Mouse (Mus musculus): ENCODE data around the gene C1qtnf2. TPM values are rescaled to one million over a fixed set of nuclear protein-coding genes. Genes with fewer than 3 reads are reported as not detected.

The C1qtnf2 gene
- total RNA-seq, 1 experiment = not detected

GRCm38 (mm10) chr11:43528683-43529499, 54.8 kb downstream of the C1qtnf2 start, which contains the start of gene Ccnjl:
Gene Ccnjl (plus strand): TSS chr11:43528784.
- H3K9ac ChIP-seq (ENCODE audit: insufficient read depth, low read depth, low read length, poor library complexity, severe bottlenecking) = peak within 1 kb of the TSS; percentile 83
- TF ChIP-seq ZC3H11A (IDR thresholded peaks at IDR 0.05; ENCODE audit: borderline replicate concordance, low read depth, low read length) = no peak
- TF ChIP-seq CHD2 (IDR thresholded peaks at IDR 0.05; ENCODE audit: low read depth, low read length) = no peak
- TF ChIP-seq HCFC1 (IDR thresholded peaks at IDR 0.05; ENCODE audit: borderline replicate concordance, insufficient read depth, low read length) = peak; percentile 11; the same call in 1 of the 2 replicates
- TF ChIP-seq ZNF384 (IDR thresholded peaks at IDR 0.05; ENCODE audit: low read depth, low read length) = no peak
- H3K36me3 ChIP-seq (ENCODE audit: control insufficient read depth, insufficient read depth, low read length, poor library complexity, severe bottlenecking) = no peaks in the 10 kb centered on the region
- no peak within 1 kb of the TSS for H3K27ac ChIP-seq (ENCODE audit: insufficient read depth, low read depth, low read length, poor library complexity, severe bottlenecking)
- H3K4me1 ChIP-seq (ENCODE audit: control insufficient read depth in 2 of 2, insufficient read depth in 2 of 2, low read length in 2 of 2, poor library complexity in 1 of 2) = peaks cover 8 to 11% of the 10 kb centered on the region in 2 experiments
- H3K4me3 ChIP-seq (ENCODE audit: insufficient read depth in 1 of 2, low read depth in 1 of 2, low read length in 2 of 2, poor library complexity in 1 of 2, severe bottlenecking in 1 of 2) = peak within 1 kb of the TSS; percentile 86 to 95
- in situ Hi-C loops (cut with MboI; ENCODE audit: low sequenced_read_pairs in 2 of 2, unreplicated experiment in 2 of 2) = no loop called here
- no peaks in the 10 kb centered on the region for H3K9me3 ChIP-seq (ENCODE audit: control insufficient read depth, insufficient read depth, low read depth, low read length)
- DNase-seq (ENCODE audit: low read depth, low spot score) = no peak

GRCm38 (mm10) chr11:43530043-43530442, 56.0 kb downstream of the C1qtnf2 start:
- Histone ChIP-seq H3K9me3 (ENCODE audit: control insufficient read depth, insufficient read depth, low read depth, low read length) (no peaks in the 10 kb centered on the region), H3K27ac (ENCODE audit: insufficient read depth, low read depth, low read length, poor library complexity, severe bottlenecking) (no peak overlapping the region), H3K4me1 (ENCODE audit: control insufficient read depth in 2 of 2, insufficient read depth in 2 of 2, low read length in 2 of 2, poor library complexity in 1 of 2) (peaks cover 8 to 11% of the 10 kb centered on the region in 2 experiments), H3K36me3 (ENCODE audit: control insufficient read depth, insufficient read depth, low read length, poor library complexity, severe bottlenecking) (no peaks in the 10 kb centered on the region), H3K4me3 (ENCODE audit: insufficient read depth in 1 of 2, low read depth in 1 of 2, low read length in 2 of 2, poor library complexity in 1 of 2, severe bottlenecking in 1 of 2) (no peak overlapping the region), H3K9ac (ENCODE audit: insufficient read depth, low read depth, low read length, poor library complexity, severe bottlenecking) (no peak overlapping the region)
- TF ChIP-seq MAFK (IDR thresholded peaks at IDR 0.05; ENCODE audit: insufficient read depth, low read depth, low read length) (no peak), ZC3H11A (IDR thresholded peaks at IDR 0.05; ENCODE audit: borderline replicate concordance, low read depth, low read length) (no peak), ZNF384 (IDR thresholded peaks at IDR 0.05; ENCODE audit: low read depth, low read length) (no peak), HCFC1 (IDR thresholded peaks at IDR 0.05; ENCODE audit: borderline replicate concordance, insufficient read depth, low read length) (no peak), CHD2 (IDR thresholded peaks at IDR 0.05; ENCODE audit: low read depth, low read length) (no peak)
- DNase-seq (ENCODE audit: low read depth, low spot score) = no peak
- in situ Hi-C loops (cut with MboI; ENCODE audit: low sequenced_read_pairs in 2 of 2, unreplicated experiment in 2 of 2) = no loop called here

GRCm38 (mm10) chr11:43531619-43532018, 57.5 kb downstream of the C1qtnf2 start:
- TF ChIP-seq ZC3H11A (IDR thresholded peaks at IDR 0.05; ENCODE audit: borderline replicate concordance, low read depth, low read length) = no peak
- no peak for TF ChIP-seq MAFK (IDR thresholded peaks at IDR 0.05; ENCODE audit: insufficient read depth, low read depth, low read length)
- H3K36me3 ChIP-seq (ENCODE audit: control insufficient read depth, insufficient read depth, low read length, poor library complexity, severe bottlenecking) = no peaks in the 10 kb centered on the region
- H3K4me3 ChIP-seq (ENCODE audit: insufficient read depth in 1 of 2, low read depth in 1 of 2, low read length in 2 of 2, poor library complexity in 1 of 2, severe bottlenecking in 1 of 2) = no peak overlapping the region
- DNase-seq (ENCODE audit: low read depth, low spot score) = no peak
- peaks cover 8 to 13% of the 10 kb centered on the region in 2 experiments for H3K4me1 ChIP-seq (ENCODE audit: control insufficient read depth in 2 of 2, insufficient read depth in 2 of 2, low read length in 2 of 2, poor library complexity in 1 of 2)
- in situ Hi-C loops (cut with MboI; ENCODE audit: low sequenced_read_pairs in 2 of 2, unreplicated experiment in 2 of 2) = no loop called here
- H3K27ac ChIP-seq (ENCODE audit: insufficient read depth, low read depth, low read length, poor library complexity, severe bottlenecking) = no peak overlapping the region
- H3K9ac ChIP-seq (ENCODE audit: insufficient read depth, low read depth, low read length, poor library complexity, severe bottlenecking) = no peak overlapping the region
- H3K9me3 ChIP-seq (ENCODE audit: control insufficient read depth, insufficient read depth, low read depth, low read length) = no peaks in the 10 kb centered on the region

GRCm38 (mm10) chr11:43537074-43537473, 63.0 kb downstream of the C1qtnf2 start:
- no peak overlapping the region for H3K9ac ChIP-seq (ENCODE audit: insufficient read depth, low read depth, low read length, poor library complexity, severe bottlenecking)
- no peak for TF ChIP-seq HCFC1 (IDR thresholded peaks at IDR 0.05; ENCODE audit: borderline replicate concordance, insufficient read depth, low read length)
- TF ChIP-seq MAFK (IDR thresholded peaks at IDR 0.05; ENCODE audit: insufficient read depth, low read depth, low read length) = no peak
- TF ChIP-seq ZC3H11A (IDR thresholded peaks at IDR 0.05; ENCODE audit: borderline replicate concordance, low read depth, low read length) = no peak
- no peak for TF ChIP-seq CHD2 (IDR thresholded peaks at IDR 0.05; ENCODE audit: low read depth, low read length)
- no peak for TF ChIP-seq ZNF384 (IDR thresholded peaks at IDR 0.05; ENCODE audit: low read depth, low read length)
- H3K36me3 ChIP-seq (ENCODE audit: control insufficient read depth, insufficient read depth, low read length, poor library complexity, severe bottlenecking) = no peaks in the 10 kb centered on the region; the same call in 1 of the 2 replicates
- H3K9me3 ChIP-seq (ENCODE audit: control insufficient read depth, insufficient read depth, low read depth, low read length) = no peaks in the 10 kb centered on the region
- no peak overlapping the region for H3K4me3 ChIP-seq (ENCODE audit: insufficient read depth in 1 of 2, low read depth in 1 of 2, low read length in 2 of 2, poor library complexity in 1 of 2, severe bottlenecking in 1 of 2)
- in situ Hi-C loops (cut with MboI; ENCODE audit: low sequenced_read_pairs in 2 of 2, unreplicated experiment in 2 of 2) = no loop called here
- H3K27ac ChIP-seq (ENCODE audit: insufficient read depth, low read depth, low read length, poor library complexity, severe bottlenecking) = no peak overlapping the region
- 0 out of 4 replicates have a peak, but pooled peaks cover 1% of the 10 kb centered on the region in 2 experiments for H3K4me1 ChIP-seq (ENCODE audit: control insufficient read depth in 2 of 2, insufficient read depth in 2 of 2, low read length in 2 of 2, poor library complexity in 1 of 2)
- DNase-seq (ENCODE audit: low read depth, low spot score) = no peak

Data from ES-E14 (cell line).